Mouse (Mus musculus): Measurements from ENCODE around the gene Caskin1.

Caskin1 gene

DNA sequence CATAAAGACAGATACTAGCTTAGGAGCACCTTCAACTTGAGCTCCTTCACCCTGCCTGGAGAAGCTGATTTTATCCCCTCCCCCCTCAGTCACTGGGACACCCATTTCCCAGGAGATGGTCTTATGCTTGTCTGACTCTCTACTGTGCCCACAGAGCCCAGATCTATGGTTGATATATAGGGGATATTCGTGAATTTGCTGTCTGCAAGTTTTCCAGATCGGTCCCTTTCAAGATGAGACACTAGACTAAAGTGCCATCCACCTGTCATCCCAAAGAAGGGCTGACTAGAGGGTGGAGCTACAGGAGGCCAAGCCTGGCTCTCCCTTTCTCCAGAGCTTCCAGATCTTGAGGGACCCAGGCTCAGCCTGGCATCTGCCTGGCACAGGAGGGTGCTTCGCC lies 42.7 kb downstream of the Caskin1 start:
- DNase-seq (ENCODE audit: low read depth, low spot score): no peak

DNA sequence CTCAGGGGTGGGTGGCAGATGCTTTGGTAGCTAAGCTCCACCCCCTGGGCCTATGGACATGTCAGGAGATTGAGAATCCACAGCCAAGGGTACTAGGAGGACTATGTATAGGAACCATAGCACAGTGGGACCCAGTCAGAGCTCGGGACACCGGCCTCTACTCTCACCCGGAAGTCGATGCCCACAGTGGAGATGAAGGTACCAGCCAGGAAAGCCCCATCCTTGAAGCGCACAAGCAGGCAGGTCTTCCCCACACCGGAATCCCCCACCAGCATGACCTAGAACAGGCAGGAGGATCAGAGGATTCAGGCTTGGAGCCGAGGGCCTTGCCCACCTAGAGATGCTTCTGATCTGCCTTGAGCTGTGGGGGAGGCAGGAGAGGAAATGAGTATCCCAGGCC lies 43.6 kb downstream of the Caskin1 start:
- peak; percentile 39 for DNase-seq (ENCODE audit: low read depth, low spot score)

DNA sequence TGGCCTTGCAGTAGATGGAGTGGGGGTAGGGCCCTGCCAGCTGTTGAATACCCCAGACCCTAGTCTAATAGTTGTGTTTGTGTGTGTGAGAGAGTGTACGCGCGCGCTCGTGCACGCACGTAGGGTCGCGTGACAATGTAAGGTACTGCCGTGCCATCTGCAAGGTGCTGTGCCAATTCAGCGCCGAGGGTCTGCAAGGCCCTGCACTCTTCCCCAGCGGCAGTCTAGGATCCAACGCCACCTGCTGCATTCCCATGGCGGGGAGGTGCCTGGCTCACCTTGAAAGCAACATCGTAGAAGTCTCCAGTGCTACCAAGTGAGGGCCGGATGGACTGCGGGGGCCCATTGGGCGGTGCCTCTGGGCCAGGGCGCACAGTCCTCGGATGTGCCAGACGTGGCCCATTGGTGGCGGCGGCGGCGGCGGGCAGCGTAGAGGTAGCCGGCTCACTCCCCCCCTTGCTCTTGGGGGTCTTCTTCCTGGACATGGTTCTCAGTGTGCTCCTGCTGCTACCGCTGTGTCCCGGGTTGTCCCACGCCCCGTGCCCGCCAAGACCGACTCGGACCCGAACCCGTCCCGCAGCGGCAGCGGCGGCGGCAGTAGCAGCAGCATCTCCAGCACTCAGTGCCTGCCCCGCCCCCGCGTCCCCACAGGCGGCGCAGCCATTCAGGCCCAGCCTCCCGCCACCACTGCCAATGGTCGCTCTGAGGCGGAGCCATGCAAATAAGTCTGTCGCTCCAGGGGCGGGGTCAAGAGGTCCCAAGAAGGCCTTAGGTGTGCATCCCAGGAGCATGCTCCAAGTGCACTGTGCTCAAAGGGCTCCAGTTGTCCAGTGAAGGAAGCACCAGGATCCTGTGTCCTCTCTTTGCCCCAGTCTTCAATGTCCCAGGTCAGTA lies 44.9 kb downstream of the Caskin1 start:
- DNase-seq (ENCODE audit: low read depth, low spot score): peak; percentile 87

DNA sequence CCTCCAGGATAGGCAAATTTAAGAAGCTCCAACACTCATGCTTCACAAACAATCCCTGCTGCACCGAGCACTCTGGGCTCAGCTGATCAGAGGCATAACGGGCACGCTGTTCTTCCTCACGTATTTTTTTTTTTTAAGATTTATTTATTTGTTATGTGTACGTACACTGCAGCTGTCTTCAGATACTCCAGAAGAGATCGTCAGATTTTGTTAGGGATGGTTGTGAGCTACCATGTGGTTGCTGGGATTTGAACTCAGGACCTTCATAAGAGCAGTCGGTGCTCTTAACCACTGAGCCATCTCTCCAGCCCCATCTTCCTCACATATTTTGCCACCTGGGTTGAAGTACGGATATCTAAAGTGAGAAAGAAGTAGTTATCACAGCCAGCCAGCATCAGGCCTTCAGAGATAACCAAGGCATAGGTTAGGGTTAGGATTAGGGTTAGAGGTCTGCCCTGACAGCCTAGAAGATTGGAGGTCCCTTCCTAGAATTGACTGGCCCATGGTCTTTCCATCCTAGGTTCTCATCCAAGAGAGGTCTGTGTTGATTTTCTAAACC lies 45.8 kb downstream of the Caskin1 start, which contains the start of gene Rab26:
TSS of gene Rab26 (minus strand) at position 51 of the 559 bp plus-strand sequence.
- no peak for DNase-seq (ENCODE audit: low read depth, low spot score)

DNA sequence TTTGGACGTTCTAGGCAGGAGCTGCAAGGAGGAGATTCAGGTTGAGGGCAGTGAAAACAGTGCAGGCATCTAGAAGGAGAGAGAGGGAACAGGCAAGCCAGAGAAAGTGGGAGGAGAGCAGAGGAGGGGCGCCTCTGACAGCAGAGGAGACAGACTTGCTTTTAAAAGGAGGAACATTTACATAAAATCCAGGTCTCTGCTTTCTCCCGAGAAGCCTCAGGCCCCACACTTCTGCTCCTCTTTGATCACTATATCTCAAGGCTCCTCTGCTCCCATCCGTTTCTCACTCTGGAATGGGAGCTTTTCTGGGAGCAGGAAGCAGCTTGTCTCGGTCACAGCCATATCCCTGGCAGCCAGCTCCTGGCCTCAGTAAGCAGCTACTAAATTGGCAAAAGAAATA lies 46.9 kb downstream of the Caskin1 start:
- DNase-seq (ENCODE audit: low read depth, low spot score): no peak

DNA sequence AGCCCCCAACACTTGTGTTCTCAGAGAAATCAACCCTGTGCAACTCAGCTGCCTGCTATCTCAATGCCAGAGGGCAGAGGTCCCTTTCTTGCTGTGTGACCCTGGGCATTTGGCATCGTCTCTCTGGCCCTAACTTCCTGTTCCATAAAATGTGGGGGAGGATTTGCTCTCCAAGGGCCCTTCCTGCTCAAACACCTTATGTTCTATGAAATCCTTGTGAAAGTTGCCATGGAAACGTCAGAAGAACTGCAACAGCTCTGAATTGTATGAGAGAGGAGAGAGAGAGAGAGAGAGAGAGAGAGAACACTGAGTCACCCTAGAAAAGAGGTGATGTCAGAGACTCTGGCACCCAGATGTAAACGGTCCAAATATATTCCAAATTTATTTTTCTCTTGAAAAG lies 49.1 kb downstream of the Caskin1 start:
- no peak for DNase-seq (ENCODE audit: low read depth, low spot score)

DNA sequence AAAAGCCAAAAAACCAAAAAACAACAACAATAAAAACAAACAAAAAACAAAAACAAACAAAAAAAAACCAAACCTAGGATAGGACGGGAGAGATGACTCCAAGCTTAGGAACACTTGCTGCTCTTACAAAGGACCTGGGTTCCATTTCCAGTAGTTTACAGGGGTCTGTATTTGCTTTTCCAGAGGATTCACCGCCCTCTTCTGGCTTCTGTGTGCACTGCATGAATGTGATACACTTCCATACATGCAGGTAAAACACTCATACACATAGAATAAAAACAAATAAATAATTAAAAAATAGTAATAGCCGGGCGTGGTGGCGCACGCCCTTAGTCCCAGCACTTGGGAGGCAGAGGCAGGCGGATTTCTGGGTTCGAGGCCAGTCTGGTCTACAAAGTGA lies 50.5 kb downstream of the Caskin1 start:
- DNase-seq (ENCODE audit: low read depth, low spot score): peak; percentile 63

DNA sequence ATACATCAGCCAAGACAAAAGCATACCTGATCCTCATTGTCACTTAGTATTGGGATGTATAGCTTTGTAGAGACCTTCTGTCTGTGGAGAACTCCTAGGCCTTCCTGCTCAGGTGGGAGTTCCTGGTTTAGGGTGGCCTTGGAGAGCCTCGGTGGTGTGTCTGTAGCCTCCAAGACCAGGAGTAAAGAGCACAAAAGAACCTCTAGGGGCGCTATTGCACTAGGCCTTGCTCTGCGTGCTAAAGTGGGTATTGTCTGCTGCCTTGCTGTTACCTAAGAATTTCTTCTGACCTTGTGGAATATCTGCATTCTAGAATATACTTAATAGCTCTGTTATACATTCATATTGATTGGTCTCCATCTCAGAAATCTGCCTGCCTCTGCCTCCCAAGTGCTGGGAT lies 52.0 kb downstream of the Caskin1 start:
- DNase-seq (ENCODE audit: low read depth, low spot score): peak; percentile 85

DNA sequence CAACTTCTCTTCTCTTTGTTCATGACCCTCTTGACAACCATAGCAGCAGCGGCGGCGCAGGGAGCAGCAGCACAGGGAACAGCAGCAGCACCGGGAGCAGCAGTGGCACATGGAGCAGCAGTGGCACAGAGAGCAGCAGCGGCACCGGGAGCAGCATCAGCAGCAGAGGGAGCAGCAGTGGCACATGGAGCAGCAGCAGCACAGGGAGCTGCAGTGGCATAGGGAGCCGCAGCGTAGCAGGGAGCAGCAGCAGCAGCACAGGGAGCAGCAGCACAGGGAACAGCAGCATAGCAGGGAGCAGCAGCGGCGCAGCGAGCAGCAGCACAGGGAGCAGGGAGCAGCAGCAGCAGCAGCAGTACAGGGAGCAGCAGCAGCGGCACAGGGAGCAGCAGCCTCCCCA lies 56.2 kb downstream of the Caskin1 start:
- DNase-seq (ENCODE audit: low read depth, low spot score): no peak

DNA sequence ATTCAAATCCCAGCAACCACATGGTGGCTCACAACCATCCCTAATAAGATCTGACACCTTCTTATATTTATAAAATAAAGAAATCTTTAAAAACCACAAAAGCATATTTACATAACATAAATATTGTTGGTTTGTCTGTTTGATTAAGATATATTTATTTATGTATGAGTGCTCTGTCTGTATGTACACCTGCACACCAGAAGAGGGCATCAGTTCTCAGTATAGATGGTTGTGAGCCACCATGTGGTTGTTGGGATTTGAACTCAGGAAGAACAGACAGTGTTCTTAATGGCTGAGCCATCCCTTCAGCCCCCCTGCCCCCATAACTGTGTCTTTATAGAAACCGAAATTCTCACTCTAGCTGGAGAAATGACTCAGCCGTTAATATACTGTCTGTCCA lies 56.8 kb downstream of the Caskin1 start:
- no peak for DNase-seq (ENCODE audit: low read depth, low spot score)

DNA sequence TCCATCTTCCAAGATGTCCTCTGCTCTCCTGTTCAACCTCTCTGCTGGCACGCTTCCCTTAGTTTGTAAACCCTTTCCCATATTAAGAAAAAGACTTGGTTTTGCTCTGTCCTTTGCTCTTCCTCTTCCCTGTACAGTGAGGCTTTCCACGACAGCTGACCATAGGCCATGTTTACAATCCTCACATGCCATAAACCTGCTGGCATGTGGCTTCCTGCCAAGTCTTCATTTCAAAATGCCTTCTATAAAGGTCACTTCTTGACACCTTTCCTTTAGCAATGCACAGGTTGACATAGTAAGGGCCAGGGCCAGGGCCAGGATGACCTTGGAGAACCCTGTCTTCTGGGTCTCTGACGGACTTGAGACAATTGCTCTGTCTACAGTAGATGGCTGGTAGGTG lies 57.8 kb downstream of the Caskin1 start:
- DNase-seq (ENCODE audit: low read depth, low spot score): no peak

DNA sequence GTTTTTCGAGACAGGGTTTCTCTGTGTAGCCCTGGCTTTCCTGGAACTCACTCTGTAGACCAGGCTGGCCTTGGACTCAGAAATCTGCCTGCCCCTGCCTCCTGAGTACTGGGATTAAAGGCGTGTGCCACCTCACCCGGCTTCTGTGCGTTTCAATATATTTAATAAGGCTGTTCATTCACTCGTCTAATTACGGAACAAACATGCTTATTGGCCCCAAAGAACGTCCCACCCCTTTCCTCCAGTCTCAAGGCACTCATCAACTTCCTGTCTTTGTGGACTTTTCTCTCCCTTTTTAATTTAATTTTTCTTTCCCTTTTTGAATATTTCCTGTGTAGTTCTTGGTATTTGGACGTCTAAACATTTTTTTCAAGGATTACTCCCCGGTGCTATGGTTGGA lies 60.0 kb downstream of the Caskin1 start:
- DNase-seq (ENCODE audit: low read depth, low spot score): peak; percentile 76

DNA sequence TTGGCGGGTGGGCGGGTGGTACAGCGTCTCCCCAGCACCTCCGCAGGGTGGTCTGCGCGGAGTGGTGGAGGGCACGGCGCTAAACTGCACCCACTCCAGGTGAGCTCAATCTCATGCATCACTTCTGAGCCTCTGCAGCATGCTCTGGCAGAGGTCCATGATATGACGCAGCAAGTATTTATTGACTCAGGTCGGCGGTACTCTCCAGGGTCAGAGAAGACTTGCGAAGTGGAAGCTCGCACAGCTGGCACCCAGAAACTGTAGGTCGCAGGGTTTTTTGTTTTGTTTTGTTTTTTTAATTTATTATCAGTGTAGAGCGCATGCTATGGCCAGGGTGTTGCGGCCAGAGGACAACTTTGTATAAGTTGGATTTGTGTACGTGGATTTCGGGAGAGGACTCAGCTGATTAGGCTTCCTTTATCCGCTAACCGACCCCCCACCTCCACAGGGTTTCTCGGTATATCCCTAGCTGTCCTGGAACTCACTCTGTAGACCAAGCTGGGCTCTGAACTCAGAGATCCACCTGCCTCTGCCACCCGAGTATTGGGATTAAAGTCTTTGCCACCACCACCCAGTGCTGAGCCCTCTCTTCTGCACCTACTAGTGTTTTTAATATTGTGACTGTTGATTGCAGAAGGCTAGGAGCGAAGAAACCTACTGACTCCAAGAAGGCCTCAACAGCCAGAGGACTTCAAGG lies 60.7 kb downstream of the Caskin1 start:
- DNase-seq (ENCODE audit: low read depth, low spot score): peak; percentile 80

DNA sequence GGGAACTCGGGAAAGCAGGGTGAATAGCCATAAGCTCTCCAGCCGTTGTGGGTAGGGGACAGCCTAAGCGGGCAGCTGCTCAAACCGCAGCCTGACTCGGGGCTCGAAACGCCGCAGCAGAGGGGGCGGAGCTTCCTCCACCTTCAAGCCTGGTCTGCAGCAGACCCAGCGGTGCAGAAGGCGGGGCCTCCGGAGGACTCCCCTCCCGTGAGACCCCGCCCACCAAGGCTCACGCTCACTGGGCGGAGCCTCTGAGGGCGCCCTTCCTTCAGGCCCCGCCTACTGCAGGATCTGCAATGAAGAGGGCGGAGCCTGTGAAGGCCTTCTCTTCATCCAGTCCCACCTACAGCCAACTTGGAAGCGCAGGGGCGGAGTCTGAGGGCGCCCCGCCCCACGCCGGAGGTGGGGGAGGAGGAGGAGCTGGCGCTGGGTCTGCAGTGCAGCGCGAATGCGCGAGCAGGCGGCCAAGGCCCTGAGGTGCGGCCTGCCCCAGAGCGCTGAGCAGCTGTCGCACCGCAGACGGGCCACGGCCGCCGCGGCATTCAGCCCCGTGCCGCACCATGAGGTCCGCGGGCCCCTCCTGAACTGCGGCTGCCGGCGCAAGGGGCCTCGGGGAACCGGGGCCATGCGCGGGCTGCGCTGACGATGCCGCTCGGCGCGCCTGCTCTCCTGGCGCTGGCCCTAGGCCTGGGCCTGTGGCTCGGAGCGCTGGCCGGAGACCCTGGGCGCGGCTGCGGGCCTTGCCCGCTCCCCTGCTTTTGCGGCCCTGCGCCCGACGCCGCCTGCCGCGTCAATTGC lies 61.4 kb downstream of the Caskin1 start, which contains the start of gene Pkd1:
TSS of gene Pkd1 (plus strand) at position 217 of the 798 bp plus-strand sequence.
- DNase-seq (ENCODE audit: low read depth, low spot score): peak; percentile 100

DNA sequence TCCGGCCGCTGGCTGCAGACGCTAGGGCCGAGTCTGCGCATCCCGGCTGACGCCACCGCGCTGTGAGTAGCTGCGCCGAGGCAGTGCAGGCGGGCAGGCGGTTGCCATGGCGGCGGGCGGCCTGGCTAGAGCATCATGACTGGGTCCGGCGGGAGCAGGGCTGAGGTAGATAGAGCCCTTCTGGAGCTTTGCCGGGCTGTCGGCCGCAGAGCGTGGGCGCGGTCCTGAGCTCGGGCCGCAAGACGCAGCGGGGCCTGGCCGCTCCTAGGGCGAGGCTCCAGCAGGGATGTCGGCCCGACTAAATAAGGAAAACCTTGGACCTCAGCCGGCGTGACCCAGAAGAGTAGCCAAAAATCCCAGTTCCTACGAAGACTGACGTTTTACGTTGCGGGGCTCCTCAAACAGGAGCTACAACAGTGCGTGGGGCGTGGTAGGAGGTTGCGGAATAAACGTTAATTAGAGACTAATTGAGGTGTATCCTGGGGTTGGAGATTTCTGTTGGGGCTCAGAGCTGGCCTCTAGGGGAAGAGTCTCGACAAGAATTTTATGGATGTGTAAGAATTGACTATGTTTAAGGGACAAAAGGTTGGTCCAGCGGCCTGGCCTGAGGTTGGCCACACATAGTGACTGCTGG lies 62.1 kb downstream of the Caskin1 start:
- DNase-seq (ENCODE audit: low read depth, low spot score): peak; percentile 74

DNA sequence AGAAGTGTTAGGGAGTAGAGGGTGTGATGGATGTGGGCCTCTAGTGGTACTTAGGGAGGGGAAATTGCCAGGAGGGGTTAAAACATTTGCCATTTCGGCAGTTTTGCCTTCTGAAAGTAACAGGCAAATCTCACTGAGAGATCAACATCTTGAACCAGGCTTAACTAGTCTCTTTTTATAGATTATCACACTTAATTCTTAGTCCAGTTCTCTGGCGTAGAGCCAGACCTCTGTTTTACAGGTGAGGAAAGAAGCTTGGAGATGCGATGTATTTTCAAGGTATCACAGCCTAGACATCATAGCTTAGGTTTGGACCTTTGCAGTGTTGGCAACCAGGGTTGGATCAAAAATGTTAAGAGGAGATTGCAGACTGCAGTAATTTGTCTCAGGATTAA lies 62.6 kb downstream of the Caskin1 start:
- no peak for DNase-seq (ENCODE audit: low read depth, low spot score)

DNA sequence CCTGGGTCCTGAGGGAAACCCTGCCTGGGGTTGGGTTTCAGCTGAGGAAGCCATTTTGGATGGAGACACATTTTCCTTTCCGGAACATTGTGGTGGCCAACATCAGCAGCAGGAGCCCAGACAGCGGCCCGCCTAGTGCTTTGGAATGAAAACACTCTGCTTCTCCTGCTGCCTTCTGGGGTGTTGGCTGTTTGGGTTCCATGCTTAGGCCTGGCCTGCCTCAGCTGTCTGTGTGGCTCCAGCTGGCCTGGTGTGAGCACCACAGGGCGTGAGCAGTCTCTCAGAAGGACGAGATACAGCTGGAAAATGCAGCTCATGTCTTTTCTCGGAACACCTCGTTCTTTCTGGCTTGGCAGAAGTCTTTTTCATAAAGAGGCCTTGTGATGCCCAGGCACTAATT lies 68.7 kb downstream of the Caskin1 start:
- DNase-seq (ENCODE audit: low read depth, low spot score): no peak
